Mouse (Mus musculus) MEL-GATA-1-ER (cell line): ENCODE measurements around the gene Amt.
A peak's percentile ranks its signal among the peaks of the same experiment; 100 is the strongest.
"Not testable (repeated sequence)": the region's sequence is repeated elsewhere in the genome, so short reads cannot be mapped to it uniquely, and the experiment has no call there.

Experiments
- DNase-seq: peaks from one replicate; pipeline ENCODE4 v3.0.0-alpha.2; 2012; ENCODE audit warnings: low read depth; ENCODE audit errors: extremely low read depth

Gene Amt

GRCm38 (mm10) chr9:108280071-108280828, 16.4 kb upstream of the Amt start:
- DNase-seq: no peak

DNA sequence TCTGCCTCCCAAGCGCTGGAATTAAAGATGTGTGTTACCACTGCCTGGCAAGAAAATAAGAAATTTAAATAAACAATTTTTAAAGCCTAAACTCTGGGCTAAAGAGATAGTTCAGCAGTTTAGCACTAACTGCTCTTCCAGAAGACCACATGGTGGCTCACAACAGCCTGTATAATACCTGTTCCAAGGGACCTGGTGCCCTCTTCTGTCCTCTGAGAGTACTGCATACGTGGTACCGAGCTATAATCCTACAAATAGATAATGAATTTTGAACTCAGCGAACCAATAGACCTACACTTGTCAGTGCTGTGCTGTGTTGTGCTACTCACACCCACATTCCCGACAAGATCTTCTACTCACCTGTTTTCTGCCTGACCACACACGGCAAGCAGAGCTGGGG, 12.2 kb upstream of the Amt start:
- DNase-seq: peak; percentile 82

DNA sequence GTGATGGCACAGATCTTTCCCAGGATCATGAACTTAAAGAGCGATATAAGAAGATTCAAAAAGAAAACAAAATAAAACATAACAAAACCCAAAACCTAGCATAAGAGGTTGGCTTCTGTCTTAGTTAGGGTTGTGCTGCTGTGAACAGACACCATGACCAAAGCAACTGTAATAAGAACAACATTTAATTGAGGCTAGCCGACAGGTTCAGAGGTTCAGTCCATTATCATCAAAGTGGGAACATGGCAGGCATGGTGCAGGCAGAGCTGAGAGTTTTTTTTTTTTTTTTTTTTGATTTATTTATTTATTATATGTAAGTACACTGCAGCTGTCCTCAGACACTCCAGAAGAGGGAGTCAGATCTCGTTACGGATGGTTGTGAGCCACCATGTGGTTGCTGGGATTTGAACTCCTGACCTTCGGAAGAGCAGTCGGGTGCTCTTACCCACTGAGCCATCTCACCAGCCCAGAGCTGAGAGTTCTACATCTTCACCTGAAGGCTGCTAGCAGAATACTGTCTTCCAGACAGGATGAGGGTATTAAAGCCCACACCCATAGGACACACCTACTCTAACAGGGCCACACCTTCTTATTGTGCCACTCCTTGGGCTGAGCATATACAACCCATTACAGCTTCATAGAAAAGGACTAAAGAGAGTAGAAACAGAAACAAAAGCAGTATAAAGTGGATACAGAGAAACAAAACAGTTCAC, 9.0 kb upstream of the Amt start:
- not testable (repeated sequence) for DNase-seq

- DNase-seq: no peak
These were observed 7.3 kb upstream of the Amt start for GRCm38 (mm10) chr9:108289347-108289746.

- peak; percentile 97 for DNase-seq
These were observed 6.5 kb upstream of the Amt start, which contains the start of gene Nicn1 for GRCm38 (mm10) chr9:108290016-108290750. TSS of gene Nicn1 (plus strand) at chr9:108290429.

DNA sequence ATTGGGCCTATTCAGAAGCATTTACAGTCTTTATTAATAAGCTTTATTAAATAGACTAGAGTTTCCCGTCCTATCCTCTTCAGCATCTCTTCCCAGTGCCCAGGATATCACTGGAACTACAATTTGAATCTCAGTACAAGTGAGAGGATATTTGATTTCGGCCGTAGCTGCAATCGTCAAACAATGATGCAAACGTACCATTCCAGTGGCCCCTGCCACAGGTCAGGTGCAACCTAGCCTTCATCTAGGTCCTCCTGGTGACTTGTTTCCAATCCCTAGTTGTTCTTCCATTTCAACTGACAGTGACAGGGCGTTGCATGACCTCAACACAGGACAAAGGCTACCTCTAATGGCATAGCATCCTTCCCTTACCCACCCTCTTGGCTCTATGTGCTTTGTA, 5.9 kb upstream of the Amt start:
- DNase-seq: no peak

DNA sequence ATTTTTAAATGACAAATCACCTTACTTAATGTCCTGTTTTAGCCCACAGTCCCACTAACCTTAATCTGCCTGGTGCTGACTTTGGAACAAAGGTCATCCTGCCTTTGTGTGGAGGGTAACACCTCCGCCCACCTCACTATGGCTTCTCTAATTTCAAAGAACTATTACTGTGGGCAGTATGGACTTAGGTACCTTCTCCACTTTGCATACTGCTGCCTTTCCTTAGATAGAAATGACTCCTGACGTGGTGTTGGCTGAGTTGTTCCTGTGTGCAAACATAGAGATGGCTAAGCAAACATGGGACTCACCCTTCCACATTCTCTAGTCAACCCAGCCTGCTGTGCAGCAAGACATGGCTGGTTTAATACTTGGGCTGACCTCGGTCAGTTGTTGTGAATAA, 5.2 kb downstream of the Amt start:
- no peak for DNase-seq

GRCm38 (mm10) chr9:108304716-108305115, 8.1 kb downstream of the Amt start:
- no peak for DNase-seq

- no peak for DNase-seq
These were observed 8.5 kb downstream of the Amt start for GRCm38 (mm10) chr9:108305170-108305569.

DNA sequence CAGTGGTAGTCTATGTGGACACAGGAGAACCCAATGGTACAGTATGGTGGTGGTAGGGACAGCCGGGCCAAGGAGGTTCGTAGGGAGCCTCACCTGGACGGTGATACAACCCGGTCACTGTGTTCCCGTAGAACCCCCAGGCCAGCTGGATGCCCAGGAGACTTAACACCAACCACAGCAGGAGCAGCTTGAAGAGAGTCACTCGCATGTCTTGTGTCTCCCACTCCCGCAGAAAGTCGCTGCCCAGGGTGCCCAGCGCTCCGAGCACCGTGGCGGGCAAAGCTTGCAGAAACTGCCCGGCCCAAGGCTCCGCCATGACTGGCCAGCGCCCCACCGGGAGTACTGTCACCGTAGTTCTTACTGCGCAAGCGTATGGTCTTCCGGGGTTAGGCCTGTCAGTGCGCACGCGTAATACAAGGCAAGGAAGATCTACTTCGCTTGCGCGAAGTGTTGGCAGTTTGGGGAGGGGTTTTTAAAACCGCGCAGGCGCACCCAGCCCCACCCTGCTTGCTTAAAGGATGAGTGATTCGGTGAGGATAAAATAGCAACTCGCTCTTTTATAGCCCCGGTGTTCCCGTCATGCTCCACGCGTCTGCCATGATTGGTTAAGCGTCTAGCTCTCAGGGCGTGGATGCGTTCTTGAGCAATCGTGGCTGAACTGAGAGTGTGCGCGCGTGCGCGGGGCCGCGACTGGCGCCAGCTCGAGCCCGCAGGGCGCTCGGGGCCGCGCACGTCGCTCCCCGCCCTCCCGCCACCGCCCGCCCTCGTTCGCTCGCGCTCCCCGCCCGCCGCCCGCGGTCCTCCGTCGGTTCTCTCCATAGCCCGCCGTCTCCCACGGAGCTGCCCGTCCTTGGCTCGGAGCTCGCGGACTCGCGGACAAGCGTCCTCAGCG, 9.2 kb downstream of the Amt start, which contains the start of the genes Rhoa and Tcta:
TSS of gene Rhoa (plus strand) at position 501 of the 892 bp plus-strand sequence.
TSS of gene Tcta (minus strand) at position 532 of the 892 bp plus-strand sequence.
- DNase-seq: peak; percentile 100

DNA sequence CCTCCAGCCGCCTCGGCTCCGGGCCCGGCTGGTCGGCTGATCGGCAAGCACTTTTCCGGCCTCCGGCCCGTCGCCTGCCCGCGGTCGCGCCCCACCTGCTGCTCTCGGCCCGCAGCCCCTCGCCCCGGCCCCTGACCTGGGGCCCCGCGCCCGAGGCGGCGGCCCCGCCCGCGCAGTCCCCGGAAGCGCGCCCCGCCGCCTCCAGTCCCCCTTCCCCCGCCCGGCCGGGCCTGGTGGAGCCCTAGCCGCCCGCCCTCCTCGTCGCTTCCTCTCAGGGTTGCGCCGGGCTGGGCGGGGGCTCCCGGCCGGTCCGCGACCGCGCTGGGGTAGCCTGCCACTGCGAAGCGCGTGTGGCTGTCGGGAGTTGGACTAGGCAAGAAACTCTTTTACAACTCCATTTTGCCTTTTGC, 9.9 kb downstream of the Amt start:
- DNase-seq: no peak

DNA sequence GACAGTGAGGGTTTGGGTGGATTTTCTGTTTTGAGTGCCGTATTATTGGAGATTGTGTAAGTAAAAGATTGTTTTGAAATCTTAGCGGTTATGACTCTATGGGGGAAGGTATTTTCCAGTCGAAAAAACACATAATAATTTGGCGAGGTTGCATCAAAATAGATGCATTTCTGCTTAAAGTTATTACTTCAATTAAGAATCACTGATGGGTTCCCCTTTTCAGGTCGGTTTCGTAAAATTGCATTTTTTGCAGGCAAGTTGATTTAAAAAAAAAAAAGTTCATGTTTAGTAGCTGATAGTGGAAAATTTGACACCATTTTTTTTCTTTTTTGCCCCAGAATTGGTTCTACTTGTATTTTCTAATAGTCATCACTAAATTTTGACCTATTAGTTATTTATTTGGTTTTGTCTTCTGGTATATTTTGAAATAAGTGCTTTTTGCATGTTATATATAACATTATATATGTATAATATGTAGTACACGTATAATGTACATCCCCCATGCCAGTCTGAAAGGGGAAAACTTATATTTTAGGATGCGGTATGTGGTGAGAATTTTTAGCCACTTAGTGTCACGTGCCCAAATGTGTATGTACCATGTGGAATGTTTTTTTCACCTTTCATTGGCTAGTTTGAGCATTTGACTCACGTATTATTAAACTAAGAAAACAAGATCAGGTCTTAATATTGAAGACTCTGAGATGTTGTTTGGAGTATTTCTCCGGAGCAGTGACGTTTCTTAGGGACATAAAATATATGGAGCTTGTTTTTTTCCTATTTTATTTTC, 10.6 kb downstream of the Amt start:
- no peak for DNase-seq

- DNase-seq: no peak
These were observed 11.5 kb downstream of the Amt start for GRCm38 (mm10) chr9:108308141-108308540.

- DNase-seq: no peak
These were observed 20.9 kb downstream of the Amt start for GRCm38 (mm10) chr9:108317572-108317971.

DNA sequence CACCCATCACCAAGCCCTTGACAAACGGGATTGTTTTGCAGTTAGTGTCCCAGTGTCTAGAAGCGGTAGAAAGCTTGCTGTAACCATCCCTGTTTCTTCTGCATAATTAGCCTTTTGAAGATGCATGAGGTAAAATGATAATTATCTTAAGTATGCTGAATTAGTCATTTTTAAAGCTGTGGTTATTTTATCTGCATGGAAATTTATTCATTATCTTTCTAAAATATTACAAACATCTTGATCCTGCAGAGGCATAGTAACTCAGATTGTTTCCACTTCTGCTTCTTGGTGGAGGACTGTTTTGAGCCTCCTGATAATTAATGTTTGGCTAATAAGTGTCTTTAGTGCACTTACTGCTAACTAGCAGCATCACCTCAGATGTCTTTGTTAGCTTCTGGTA, 21.8 kb downstream of the Amt start:
- no peak for DNase-seq

GRCm38 (mm10) chr9:108322054-108322453, 25.4 kb downstream of the Amt start:
- DNase-seq: not testable (repeated sequence)

- DNase-seq: no peak
These were observed 28.1 kb downstream of the Amt start for GRCm38 (mm10) chr9:108324784-108325183.

DNA sequence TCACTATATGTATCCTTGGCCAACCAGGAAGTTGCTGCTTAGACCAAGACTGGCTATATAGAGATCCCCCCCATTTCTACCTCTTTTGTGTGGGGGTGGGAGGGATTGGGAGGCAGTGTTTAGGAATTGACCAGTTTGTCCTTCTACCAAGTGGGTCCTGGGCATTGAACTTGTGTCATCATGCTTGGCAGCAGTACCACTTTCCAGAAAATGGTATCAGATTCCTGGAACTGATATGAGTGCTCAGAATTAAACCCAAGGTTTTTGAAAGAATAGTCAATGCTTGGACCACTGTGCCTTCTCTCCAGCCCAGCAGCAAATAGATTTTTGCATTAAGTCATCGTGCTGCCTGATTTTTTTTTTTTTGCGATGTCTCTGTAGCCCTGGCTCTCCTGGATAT, 29.2 kb downstream of the Amt start:
- no peak for DNase-seq

GRCm38 (mm10) chr9:108337848-108338550, 41.3 kb downstream of the Amt start:
- DNase-seq: no peak

GRCm38 (mm10) chr9:108338551-108338885, 41.9 kb downstream of the Amt start:
- DNase-seq: no peak
